ENCODE assay signal across 20 mouse cellular contexts in the genomic region with DNA sequence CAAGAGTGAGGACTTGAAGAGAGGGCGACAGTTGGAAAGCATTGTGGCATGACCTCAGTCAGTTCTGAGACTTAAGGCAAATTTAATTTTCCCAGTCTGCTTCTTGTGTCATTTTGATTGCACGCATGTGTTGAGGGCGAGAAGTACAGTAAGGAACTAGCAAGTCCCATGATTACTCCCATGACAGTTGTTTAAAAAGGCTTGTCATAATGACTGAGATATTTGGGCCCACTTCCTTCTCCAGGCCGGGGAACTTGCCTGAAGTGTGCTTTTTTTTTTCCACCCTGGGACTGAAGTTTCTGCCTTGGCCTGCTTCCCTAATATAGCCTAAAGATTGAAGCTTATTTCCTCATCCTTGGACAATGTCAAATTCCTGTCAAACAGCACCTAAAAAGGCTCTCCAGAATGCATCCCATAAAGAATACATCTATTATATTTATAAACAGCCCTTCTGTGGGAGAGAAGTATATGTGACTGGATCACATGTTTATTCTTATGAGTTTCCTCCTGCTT.
"Had no signal": no experiment of that assay in that cellular context is flagged by ENCODE, and none has a peak within 500 bp of the region (broad histone marks: within the 10 kb centered on the region; RNA-seq: fewer than 3 reads in every experiment).

No protein-coding gene starts in this region.

- H3K4me2 ChIP-seq: limb, embryonic 12.5 days; limb, embryonic 15.5 days; liver, embryonic 13.5 days; midbrain, embryonic 12.5 days; midbrain, embryonic 15.5 days; neural tube, embryonic 12.5 days; neural tube, embryonic 15.5 days had no signal

- H3K9me3 ChIP-seq: limb, embryonic 15.5 days; liver, embryonic 13.5 days; midbrain, embryonic 15.5 days; neural tube, embryonic 12.5 days; neural tube, embryonic 15.5 days had no signal

- DNase-seq: kidney, adult 2 months; kidney, postnatal 10 days; kidney, postnatal 4 days; left cerebral cortex, postnatal 4 days; liver, embryonic 13.5 days; lung, postnatal 14 days; lung, postnatal 4 days; right cerebral cortex, adult 18-20 months; right cerebral cortex, postnatal 25 days; spleen, adult 18-20 months; thymus, adult 2 months; thymus, postnatal 14 days; thymus, postnatal 4 days had no signal

- ATAC-seq: intestine, postnatal 0 days; midbrain, embryonic 15.5 days had no signal

- H3K9ac ChIP-seq: limb, embryonic 12.5 days; limb, embryonic 15.5 days; liver, embryonic 13.5 days; midbrain, embryonic 12.5 days; midbrain, embryonic 15.5 days; neural tube, embryonic 12.5 days; neural tube, embryonic 15.5 days had no signal

- H3K27me3 ChIP-seq: limb, embryonic 12.5 days; limb, embryonic 15.5 days; liver, embryonic 13.5 days; midbrain, embryonic 12.5 days; midbrain, embryonic 15.5 days; neural tube, embryonic 12.5 days; neural tube, embryonic 15.5 days had no signal

- H3K4me1 ChIP-seq: limb, embryonic 12.5 days; liver, embryonic 13.5 days; midbrain, embryonic 12.5 days; midbrain, embryonic 15.5 days; neural tube, embryonic 12.5 days; neural tube, embryonic 15.5 days had no signal

- H3K4me3 ChIP-seq: limb, embryonic 12.5 days; limb, embryonic 15.5 days; liver, embryonic 13.5 days; midbrain, embryonic 12.5 days; midbrain, embryonic 15.5 days; neural tube, embryonic 12.5 days; neural tube, embryonic 15.5 days had no signal

- H3K36me3 ChIP-seq: limb, embryonic 12.5 days; limb, embryonic 15.5 days; liver, embryonic 13.5 days; midbrain, embryonic 12.5 days; midbrain, embryonic 15.5 days; neural tube, embryonic 12.5 days; neural tube, embryonic 15.5 days had no signal

- H3K27ac ChIP-seq: limb, embryonic 12.5 days; limb, embryonic 15.5 days; liver, embryonic 13.5 days; midbrain, embryonic 12.5 days; midbrain, embryonic 15.5 days; neural tube, embryonic 12.5 days; neural tube, embryonic 15.5 days had no signal
